In genomic region chr13:18809978-18810675, GRCm38 (mm10) we compare ENCODE assay signal across 9 mouse cellular contexts.
DNase-seq lines count a peak whose midpoint lies in the region; ATAC-seq and TF ChIP-seq lines count a peak whose summit lies in the region.
"Had no signal": no experiment of that assay in that cellular context is flagged by ENCODE, and none has a peak within 500 bp of the region (broad histone marks: within the 10 kb centered on the region; RNA-seq: fewer than 3 reads in every experiment).

No protein-coding gene starts in this region.

- H3K36me3 ChIP-seq in G1E (replicated peaks), result peaks cover 53% of the 10 kb centered on the region
- no peaks in the 10 kb centered on the region for H3K36me3 ChIP-seq in embryonic facial prominence, embryonic 11.5 days (replicated peaks; ENCODE audit: control insufficient read depth, insufficient read depth, low read depth, low read length)

- 0 out of 2 replicates have a peak, but pooled peaks have one; percentile 32 for TF ChIP-seq CTCF in G1E (IDR thresholded peaks at IDR 0.05; ENCODE audit: low read depth, low read length)

- WGBS in embryonic facial prominence, embryonic 11.5 days, result 21% methylated on average over 11 of the region's 11 CpGs
- 24% methylated on average over 11 of the region's 11 CpGs for WGBS in large intestine, adult 2 months

- H3K9me3 ChIP-seq in G1E (replicated peaks), result no peaks in the 10 kb centered on the region
- H3K9me3 ChIP-seq in embryonic facial prominence, embryonic 11.5 days (replicated peaks; ENCODE audit: control insufficient read depth, low read length), result no peaks in the 10 kb centered on the region
- H3K9me3 ChIP-seq: liver, embryonic 13.5 days had no signal

- H3K4me1 ChIP-seq in G1E (ENCODE audit: insufficient read depth, low read depth, low read length), result no peaks in the 10 kb centered on the region
- no peaks in the 10 kb centered on the region for H3K4me1 ChIP-seq in embryonic facial prominence, embryonic 11.5 days (ENCODE audit: control insufficient read depth, insufficient read depth, low read length)
- H3K4me1 ChIP-seq: liver, embryonic 13.5 days had no signal

- H3K27me3 ChIP-seq in G1E (ENCODE audit: insufficient read depth, low read length), result no peaks in the 10 kb centered on the region
- H3K27me3 ChIP-seq in embryonic facial prominence, embryonic 11.5 days (ENCODE audit: control insufficient read depth, insufficient read depth, low read length), result no peaks in the 10 kb centered on the region
- H3K27me3 ChIP-seq: liver, embryonic 13.5 days had no signal

- no peak overlapping the region for H3K4me2 ChIP-seq in embryonic facial prominence, embryonic 11.5 days (ENCODE audit: low read depth, low read length)
- H3K4me2 ChIP-seq: liver, embryonic 13.5 days had no signal

- no peak overlapping the region for H3K9ac ChIP-seq in embryonic facial prominence, embryonic 11.5 days (replicated peaks; ENCODE audit: low read length)
- H3K9ac ChIP-seq: liver, embryonic 13.5 days had no signal

- peak; percentile 10 for DNase-seq in G1E (ENCODE audit: low spot score)
- DNase-seq in adrenal gland, postnatal 36 days, result peak; percentile 59 to 60
- DNase-seq in embryonic facial prominence, embryonic 11.5 days (ENCODE audit: low spot score), result peak; percentile 88
- peak; percentile 78 for DNase-seq in heart, postnatal 4 days
- DNase-seq in large intestine, adult 2 months (ENCODE audit: low read depth, low spot score), result peak; percentile 62
- DNase-seq in lung, postnatal 10 days, result peak; percentile 72
- DNase-seq in retina, embryonic 14.5 days (ENCODE audit: low spot score), result peak; percentile 93
- DNase-seq: liver, embryonic 13.5 days had no signal

- H3K4me3 ChIP-seq in G1E (ENCODE audit: low read depth, low read length), result no peak overlapping the region
- H3K4me3 ChIP-seq in embryonic facial prominence, embryonic 11.5 days (ENCODE audit: low read depth, low read length), result no peak overlapping the region
- H3K4me3 ChIP-seq: liver, embryonic 13.5 days had no signal

- peak; percentile 40; the same call in 1 of the 2 replicates for ATAC-seq in G1E (ENCODE audit: extremely low read depth, insufficient number of reproducible peaks, low FRiP score, poor library complexity, severe bottlenecking)
- ATAC-seq in embryonic facial prominence, embryonic 11.5 days (replicated peaks; ENCODE audit: insufficient number of reproducible peaks, low FRiP score, low TSS enrichment, low read depth), result peak; percentile 65; the same call in 1 of the 2 replicates
- no peak for ATAC-seq in erythroblast, adult 5-6 weeks (replicated peaks; ENCODE audit: low FRiP score, poor library complexity, severe bottlenecking)

- H3K27ac ChIP-seq in embryonic facial prominence, embryonic 11.5 days (replicated peaks; ENCODE audit: low read depth, low read length), result no peak overlapping the region
- H3K27ac ChIP-seq: liver, embryonic 13.5 days had no signal

Comparison
In these comparisons a context has a peak if more than half of its experiments do, and no peak if none do; other contexts are left out.
1. DNase-seq: peak in every context shown above with its lines; median percentile 93 in retina, embryonic 14.5 days; 88 in embryonic facial prominence, embryonic 11.5 days; 78 in heart, postnatal 4 days; 72 in lung, postnatal 10 days; 62 in large intestine, adult 2 months; 60 in adrenal gland, postnatal 36 days; 10 in G1E.